Mouse (Mus musculus) common myeloid progenitor, adult 5-6 weeks (primary cell): ENCODE results near the gene Oasl1. TPM values are rescaled to one million over a fixed set of nuclear protein-coding genes. Genes with fewer than 3 reads are reported as not detected.

Source experiments
- ATAC-seq: replicated peaks from 2 replicates; pipeline ENCODE4 v1.8.0; 2016; ENCODE audit warnings: low read depth, mild to moderate bottlenecking, moderate TSS enrichment, inconsistent platforms; ENCODE audit not compliant: poor library complexity, severe bottlenecking
- total RNA-seq: library from RNA; stranded (forward); fragments of 200-1000, 187-1606 nt; gene quantifications from 2 replicates; pipeline ENCODE4 v1.2.3, GENCODE M21; 2017

The Oasl1 gene
- total RNA-seq, 1 experiment from 2014 or later = 3.3 TPM

GRCm38 (mm10) chr5:114964967-114965898 is 42.2 kb downstream of the Oasl1 start:
- no peak for ATAC-seq

GRCm38 (mm10) chr5:114967523-114968268 is 44.7 kb downstream of the Oasl1 start:
- no peak for ATAC-seq

GRCm38 (mm10) chr5:114968651-114969050 is 45.6 kb downstream of the Oasl1 start:
- ATAC-seq = no peak

GRCm38 (mm10) chr5:114969064-114969463 is 46.0 kb downstream of the Oasl1 start:
- ATAC-seq = no peak

GRCm38 (mm10) chr5:114969609-114970215 is 46.7 kb downstream of the Oasl1 start:
- no peak for ATAC-seq

- ATAC-seq = no peak
Measured at GRCm38 (mm10) chr5:114970824-114971227, 47.8 kb downstream of the Oasl1 start, which contains the start of gene Hnf1a. Gene Hnf1a, minus strand, starts transcription at chr5:114971094.

GRCm38 (mm10) chr5:114972201-114972600 is 49.2 kb downstream of the Oasl1 start:
- ATAC-seq = no peak

GRCm38 (mm10) chr5:114973131-114973530 is 50.1 kb downstream of the Oasl1 start:
- no peak for ATAC-seq

- ATAC-seq = no peak
Measured at GRCm38 (mm10) chr5:114976935-114977334, 53.9 kb downstream of the Oasl1 start.

GRCm38 (mm10) chr5:114978473-114978872 is 55.4 kb downstream of the Oasl1 start:
- ATAC-seq = no peak

- ATAC-seq = peak; percentile 39
Measured at GRCm38 (mm10) chr5:114978888-114979249, 55.8 kb downstream of the Oasl1 start.

GRCm38 (mm10) chr5:114979250-114980121 is 56.4 kb downstream of the Oasl1 start:
- peak; percentile 77 for ATAC-seq

- ATAC-seq = no peak
Measured at GRCm38 (mm10) chr5:114980122-114980748, 57.2 kb downstream of the Oasl1 start.

- ATAC-seq = no peak
Measured at GRCm38 (mm10) chr5:114982001-114982400, 59.0 kb downstream of the Oasl1 start.

GRCm38 (mm10) chr5:114985074-114985473 is 62.0 kb downstream of the Oasl1 start:
- no peak for ATAC-seq
